Mouse (Mus musculus) naive thymus-derived CD4-positive, alpha-beta T cell, adult 2 months (primary cell): ENCODE data around the gene Sspo.
"Not testable (repeated sequence)": the region's sequence is repeated elsewhere in the genome, so short reads cannot be mapped to it uniquely, and the experiment has no call there.

Experiments used
- DNase-seq: peaks from one replicate; pipeline ENCODE4 v3.0.0-alpha.2; 2011; ENCODE audit warnings: low read depth

Sspo gene

GRCm38 (mm10) chr6:48487747-48488725 is 40.0 kb downstream of the Sspo start:
- DNase-seq, result no peak

GRCm38 (mm10) chr6:48489741-48490140 is 41.7 kb downstream of the Sspo start:
- DNase-seq, result no peak

- no peak for DNase-seq
Measured at GRCm38 (mm10) chr6:48491361-48491760, 43.3 kb downstream of the Sspo start.

GRCm38 (mm10) chr6:48493136-48493730 is 45.2 kb downstream of the Sspo start:
- DNase-seq, result no peak

GRCm38 (mm10) chr6:48497521-48497920 is 49.5 kb downstream of the Sspo start:
- no peak for DNase-seq

- DNase-seq, result no peak
Measured at GRCm38 (mm10) chr6:48503847-48504240, 55.8 kb downstream of the Sspo start.

- peak; percentile 54 for DNase-seq
Measured at GRCm38 (mm10) chr6:48504241-48504854, 56.3 kb downstream of the Sspo start.

- peak; percentile 26 for DNase-seq
Measured at GRCm38 (mm10) chr6:48508087-48508486, 60.1 kb downstream of the Sspo start.

- peak; percentile 46 for DNase-seq
Measured at GRCm38 (mm10) chr6:48510426-48510825, 62.4 kb downstream of the Sspo start.

GRCm38 (mm10) chr6:48511861-48512260 is 63.8 kb downstream of the Sspo start:
- DNase-seq, result no peak

GRCm38 (mm10) chr6:48524882-48525281 is 76.9 kb downstream of the Sspo start:
- not testable (repeated sequence) for DNase-seq

- DNase-seq, result no peak
Measured at GRCm38 (mm10) chr6:48527901-48528300, 79.9 kb downstream of the Sspo start.

- DNase-seq, result peak; percentile 34
Measured at GRCm38 (mm10) chr6:48529261-48529660, 81.2 kb downstream of the Sspo start.

GRCm38 (mm10) chr6:48529871-48530440 is 81.9 kb downstream of the Sspo start:
- DNase-seq, result no peak

- no peak for DNase-seq
Measured at GRCm38 (mm10) chr6:48530862-48531261, 82.8 kb downstream of the Sspo start.

- no peak for DNase-seq
Measured at GRCm38 (mm10) chr6:48533475-48533874, 85.4 kb downstream of the Sspo start.

- no peak for DNase-seq
Measured at GRCm38 (mm10) chr6:48534913-48535312, 86.9 kb downstream of the Sspo start.

GRCm38 (mm10) chr6:48536091-48536490 is 88.1 kb downstream of the Sspo start:
- DNase-seq, result no peak

GRCm38 (mm10) chr6:48537105-48537954 is 89.3 kb downstream of the Sspo start, which contains the start of gene Atp6v0e2:
Gene Atp6v0e2, plus strand, starts transcription at chr6:48537615.
- no peak for DNase-seq

GRCm38 (mm10) chr6:48538841-48539737 is 91.1 kb downstream of the Sspo start:
- peak; percentile 88 for DNase-seq
